Mouse (Mus musculus) erythroblast, embryonic 14.5 days (primary cell): ENCODE measurements around the gene Tmem51.

Source experiments
- GATA1 ChIP-seq: IDR thresholded peaks from 2 replicates; pipeline ENCODE4 v1.6.1; 2012; ENCODE audit warnings: low read length, inconsistent platforms, mixed read lengths
- TAL1 ChIP-seq: IDR thresholded peaks from 3 replicates; pipeline ENCODE4 v1.6.1; 2012; ENCODE audit warnings: low read length, inconsistent platforms, mixed read lengths

DNA sequence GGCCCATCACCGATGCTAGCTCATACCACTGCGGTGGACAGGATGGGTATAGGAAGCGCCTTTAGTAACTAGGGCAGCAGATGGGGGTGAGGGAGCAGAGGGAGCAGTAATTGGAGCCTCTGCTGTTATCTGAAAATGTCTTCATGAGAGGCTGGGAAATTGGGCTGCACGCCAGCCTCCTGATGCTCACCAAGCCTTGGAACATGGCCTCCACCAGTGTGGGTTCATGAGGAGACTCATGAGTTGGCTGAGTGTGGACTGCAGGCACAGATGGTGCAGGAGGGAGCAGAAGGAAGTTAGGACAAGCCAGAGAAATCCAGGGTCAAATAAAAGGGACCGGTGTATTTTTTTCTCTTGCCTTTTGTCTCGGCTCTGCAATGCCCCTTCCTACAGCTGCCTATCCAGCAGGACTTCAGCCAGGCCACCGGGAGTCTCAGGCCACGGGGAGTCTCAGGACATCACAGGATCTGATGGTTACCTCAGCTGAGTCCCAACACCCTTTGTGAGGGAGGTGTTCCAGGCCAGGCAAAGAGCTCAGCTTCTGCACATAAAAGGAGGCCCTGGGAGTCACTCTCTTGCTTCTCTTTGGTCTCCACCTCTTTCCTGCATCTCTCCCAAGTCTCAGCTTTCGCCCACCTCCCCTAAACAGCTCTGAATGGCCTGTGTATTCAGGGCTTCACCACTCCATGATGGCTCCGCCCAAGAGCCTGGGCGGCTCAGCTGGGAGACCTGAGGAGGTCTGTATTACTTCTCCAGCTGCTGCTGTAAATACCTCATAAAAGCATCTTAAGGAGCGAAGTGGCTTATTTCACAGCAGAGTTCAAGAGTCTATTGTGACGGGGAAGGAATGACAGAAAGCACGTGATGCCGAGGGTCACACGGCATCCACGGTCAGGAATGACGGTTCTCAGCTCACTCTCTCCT is 23.4 kb downstream of the Tmem51 start:
- TF ChIP-seq GATA1 = no peak
- no peak for TF ChIP-seq TAL1
